Mouse (Mus musculus) mouse trophoblast stem cell (cell line): ENCODE data around the gene Stip1.
"Not testable (repeated sequence)": the region's sequence is repeated elsewhere in the genome, so short reads cannot be mapped to it uniquely, and the experiment has no call there.

Experiments
- in situ Hi-C, 2 experiments: fragments of 300-500 bp; cut with MseI, MboI; formaldehyde crosslinking; loops; 2 replicates in 1 of 2; 3 replicates in 1 of 2; pipeline ENCODE4 v1.15.1; 2025

The Stip1 gene

DNA sequence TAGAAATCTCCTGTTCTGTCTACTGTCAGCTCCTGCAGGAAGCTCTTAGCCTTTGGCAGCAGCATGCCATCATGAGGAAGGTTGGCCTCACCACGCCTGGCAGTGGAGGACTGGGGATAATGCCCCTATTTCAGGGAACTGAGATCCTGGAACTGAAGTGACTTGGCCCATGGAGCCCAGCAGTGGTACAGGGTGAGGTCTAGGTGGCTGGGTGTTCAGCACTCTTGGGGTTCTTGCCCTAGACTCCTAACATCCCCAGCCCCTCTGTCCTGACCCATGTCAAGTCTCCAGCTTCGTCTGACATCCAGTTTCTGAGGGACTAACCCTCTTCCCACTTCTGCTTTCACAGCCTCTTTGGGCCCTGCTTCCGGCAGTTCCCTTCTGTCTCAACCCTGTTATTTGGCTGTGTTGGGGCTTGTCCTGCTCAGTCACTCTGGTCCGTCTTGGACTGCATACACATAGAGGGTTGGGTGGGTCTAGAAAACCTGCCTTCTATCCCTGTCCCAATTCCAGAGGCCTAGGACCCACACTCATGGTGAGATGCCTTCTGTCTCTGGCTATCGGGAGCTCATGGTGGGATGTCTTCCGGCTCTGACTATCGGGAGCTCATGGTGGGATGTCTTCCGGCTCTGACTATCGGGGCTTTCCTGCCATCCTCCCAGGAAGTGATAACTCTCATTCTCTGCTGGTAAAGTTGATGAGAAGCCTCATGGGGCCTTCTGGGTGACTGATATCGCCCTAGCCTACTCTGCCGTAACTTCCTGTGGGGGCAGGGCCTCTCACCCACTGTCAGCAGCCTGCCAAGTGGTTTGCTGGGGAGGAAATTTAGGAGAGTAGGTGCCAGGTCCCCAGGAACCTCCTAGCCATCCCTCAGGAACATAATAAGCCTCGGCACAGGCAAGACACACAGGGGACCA, 22.0 kb downstream of the Stip1 start:
- in situ Hi-C loops = no loop called here

DNA sequence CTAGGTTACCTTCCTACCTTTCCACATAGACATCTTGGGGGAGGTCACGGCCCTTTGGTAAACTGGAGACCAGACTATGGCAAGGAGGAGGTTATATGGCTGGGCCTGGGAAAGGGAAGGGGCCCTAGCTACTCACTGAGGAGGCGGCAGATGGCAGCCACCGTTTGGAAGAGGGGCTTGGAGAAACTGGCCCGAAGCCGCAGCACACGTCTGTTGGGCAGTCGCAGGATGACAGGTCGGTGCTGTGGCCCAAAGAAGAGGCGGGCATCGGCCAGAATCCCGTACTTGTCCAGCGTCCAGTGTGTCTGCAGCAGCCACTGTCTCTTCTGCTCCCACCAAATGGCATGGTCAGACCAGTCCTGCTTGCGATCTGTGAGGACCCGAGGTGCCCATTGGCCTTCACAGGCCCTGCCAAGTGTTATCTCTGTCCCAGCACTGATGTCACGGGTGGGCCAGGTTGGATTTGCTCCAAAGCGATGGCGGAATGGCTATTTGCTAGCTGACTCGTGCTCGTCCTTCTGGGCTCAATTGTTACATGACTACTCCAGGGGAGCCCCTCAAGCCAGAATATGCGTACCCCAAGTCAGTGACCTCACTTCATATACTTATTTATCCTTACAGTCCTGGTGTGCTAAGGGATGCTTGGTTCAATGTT, 25.2 kb downstream of the Stip1 start:
- in situ Hi-C loops = no loop called here

DNA sequence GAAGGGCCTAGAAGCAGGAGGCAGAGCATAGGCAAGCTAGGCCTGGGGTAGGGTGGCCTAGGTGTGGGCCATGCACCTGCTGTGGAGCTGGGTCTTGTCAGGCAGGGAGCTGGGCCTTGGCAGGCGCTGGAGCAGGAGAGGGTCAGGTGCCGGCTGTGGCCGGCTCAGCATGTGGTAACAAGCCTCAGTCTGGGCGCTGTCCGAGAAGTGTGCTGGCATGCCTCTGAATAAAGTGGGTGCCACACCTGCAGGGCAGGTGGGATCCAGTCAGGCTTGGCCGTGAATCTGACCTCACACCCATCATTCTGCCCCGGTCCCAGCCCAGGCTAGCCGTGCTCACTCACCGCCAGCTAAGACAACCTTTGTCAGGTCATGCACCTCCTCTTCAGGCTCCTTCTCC, 25.8 kb downstream of the Stip1 start:
- in situ Hi-C loops = no loop called here

- in situ Hi-C loops = no loop called here
Observed at GRCm38 (mm10) chr19:7012426-7012825, 27.3 kb downstream of the Stip1 start.

DNA sequence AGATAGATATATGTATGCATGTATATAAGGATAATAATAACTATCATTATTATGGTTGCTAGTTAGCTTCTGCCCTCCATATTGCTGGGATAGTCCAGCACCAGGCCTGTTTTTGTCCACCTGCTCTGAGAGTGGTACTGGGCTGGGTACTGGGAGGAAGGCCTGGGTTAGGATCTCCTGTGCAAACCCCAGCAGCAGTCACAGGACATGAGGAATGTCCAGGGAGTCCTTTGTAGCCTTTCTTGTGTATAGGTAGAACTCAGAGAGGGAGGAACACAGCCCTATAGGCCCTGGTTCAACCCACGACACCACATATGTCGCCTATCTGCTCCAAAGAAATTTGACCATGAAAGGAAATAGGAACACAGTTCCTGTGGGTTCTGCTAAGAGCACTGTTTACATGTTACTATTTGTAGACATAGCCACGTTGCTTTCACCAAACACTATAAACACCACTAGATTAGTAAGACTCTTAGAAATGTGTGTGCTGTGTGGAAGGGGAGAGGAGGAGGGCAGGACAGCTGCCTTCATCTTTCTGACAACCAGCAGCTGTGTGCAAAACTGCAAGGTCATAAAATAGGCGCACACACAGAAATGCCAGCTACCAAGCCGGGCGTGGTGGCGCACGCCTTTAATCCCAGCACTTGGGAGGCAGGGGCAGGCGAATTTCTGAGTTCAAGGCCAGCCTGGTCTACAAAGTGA, 32.7 kb downstream of the Stip1 start:
- in situ Hi-C loops = no loop called here

- in situ Hi-C loops = no loop called here
Observed at GRCm38 (mm10) chr19:6999360-7000063, 40.3 kb downstream of the Stip1 start.

DNA sequence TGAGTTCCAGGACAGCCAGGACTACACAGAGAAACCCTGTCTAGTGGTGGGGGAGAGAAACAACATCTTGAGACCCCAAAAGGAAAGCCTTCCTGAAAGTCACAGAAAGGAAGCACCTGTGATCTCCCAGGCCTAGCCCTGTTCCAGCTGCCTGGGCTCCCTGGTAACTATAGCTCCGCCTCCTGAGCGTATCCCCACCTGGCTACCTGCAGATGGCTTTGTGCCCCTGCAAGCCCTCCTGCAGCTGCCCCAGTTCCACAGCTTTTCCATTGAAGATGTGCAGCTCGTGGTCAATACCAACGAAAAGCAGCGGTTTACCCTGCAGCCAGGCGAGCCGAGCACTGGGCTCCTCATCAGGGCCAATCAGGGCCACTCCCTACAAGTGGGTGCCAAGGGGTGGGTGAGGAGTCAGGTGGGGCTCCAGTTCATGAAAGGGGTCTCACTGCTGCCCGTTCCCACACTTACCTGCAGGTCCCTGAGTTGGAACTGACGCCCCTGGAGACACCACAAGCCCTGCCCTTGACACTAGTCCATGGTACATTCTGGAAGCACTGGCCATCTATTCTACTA, 42.0 kb downstream of the Stip1 start:
- in situ Hi-C loops = no loop called here

- in situ Hi-C loops = no loop called here
Observed at GRCm38 (mm10) chr19:6996006-6996405, 43.8 kb downstream of the Stip1 start, which contains the start of the genes Nudt22 and Trpt1. TSS of gene Nudt22 (minus strand) at chr19:6996117. TSS of gene Trpt1 (plus strand) at chr19:6996131.

GRCm38 (mm10) chr19:6995255-6995991, 44.3 kb downstream of the Stip1 start:
- in situ Hi-C loops = no loop called here

- in situ Hi-C loops = no loop called here
Observed at GRCm38 (mm10) chr19:6994489-6994888, 45.3 kb downstream of the Stip1 start.

GRCm38 (mm10) chr19:6994002-6994401, 45.8 kb downstream of the Stip1 start:
- in situ Hi-C loops = no loop called here

DNA sequence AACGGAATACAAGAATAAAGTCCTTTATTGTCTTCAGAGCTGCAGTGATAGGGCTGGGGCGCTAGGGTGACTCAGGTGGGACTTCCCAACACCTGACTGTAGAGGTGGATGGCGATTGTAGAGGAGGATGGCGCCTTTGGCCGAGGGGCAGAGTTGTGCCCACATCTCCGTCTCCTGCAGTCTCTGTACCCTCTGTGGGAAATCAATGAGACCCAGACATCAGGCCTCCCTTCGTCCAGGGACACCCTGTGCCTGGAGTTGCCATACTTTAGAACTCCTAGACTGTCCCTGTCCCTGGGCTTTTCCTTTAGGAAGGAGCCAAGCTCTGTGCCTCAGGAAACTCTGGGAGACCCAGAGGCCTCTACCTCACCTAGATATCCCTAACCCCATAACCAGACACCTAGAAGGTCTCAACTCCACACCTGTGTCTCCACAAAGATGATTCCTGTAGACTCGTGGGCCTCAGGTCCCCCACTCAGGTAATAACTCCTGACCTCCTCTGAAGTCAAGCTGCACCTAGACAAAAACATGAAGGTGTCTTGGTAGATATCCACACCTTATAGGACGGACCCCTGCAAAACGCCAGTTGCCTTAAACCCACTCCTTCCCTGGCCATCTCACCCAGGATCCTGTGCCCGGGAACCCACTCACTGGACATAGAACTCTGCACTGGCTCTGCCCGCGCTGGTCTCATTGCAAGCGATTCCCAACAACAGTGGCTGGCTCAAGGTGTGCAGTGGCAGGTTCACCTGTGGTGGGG, 46.6 kb downstream of the Stip1 start:
- in situ Hi-C loops = no loop called here

GRCm38 (mm10) chr19:6992011-6992858, 47.5 kb downstream of the Stip1 start, which contains the start of gene Dnajc4:
TSS of gene Dnajc4 (minus strand) at chr19:6992572.
- in situ Hi-C loops = no loop called here

GRCm38 (mm10) chr19:6991166-6991565, 48.6 kb downstream of the Stip1 start:
- in situ Hi-C loops = not testable (repeated sequence)

- in situ Hi-C loops = no loop called here
Observed at GRCm38 (mm10) chr19:6990712-6991111, 49.1 kb downstream of the Stip1 start.

GRCm38 (mm10) chr19:6989251-6989650, 50.5 kb downstream of the Stip1 start:
- in situ Hi-C loops = no loop called here

GRCm38 (mm10) chr19:6987904-6988285, 51.9 kb downstream of the Stip1 start:
- in situ Hi-C loops = no loop called here

GRCm38 (mm10) chr19:6987061-6987903, 52.5 kb downstream of the Stip1 start, which contains the start of gene Vegfb:
TSS of gene Vegfb (minus strand) at chr19:6987651.
- in situ Hi-C loops = no loop called here
